Mouse (Mus musculus) erythroblast, embryonic 14.5 days (primary cell): Measurements from ENCODE around the gene Wfikkn2.

Experiments used
- GATA1 ChIP-seq: IDR thresholded peaks from 2 replicates; pipeline ENCODE4 v1.6.1; 2012; ENCODE audit warnings: low read length, inconsistent platforms, mixed read lengths
- TAL1 ChIP-seq: IDR thresholded peaks from 3 replicates; pipeline ENCODE4 v1.6.1; 2012; ENCODE audit warnings: low read length, inconsistent platforms, mixed read lengths

DNA sequence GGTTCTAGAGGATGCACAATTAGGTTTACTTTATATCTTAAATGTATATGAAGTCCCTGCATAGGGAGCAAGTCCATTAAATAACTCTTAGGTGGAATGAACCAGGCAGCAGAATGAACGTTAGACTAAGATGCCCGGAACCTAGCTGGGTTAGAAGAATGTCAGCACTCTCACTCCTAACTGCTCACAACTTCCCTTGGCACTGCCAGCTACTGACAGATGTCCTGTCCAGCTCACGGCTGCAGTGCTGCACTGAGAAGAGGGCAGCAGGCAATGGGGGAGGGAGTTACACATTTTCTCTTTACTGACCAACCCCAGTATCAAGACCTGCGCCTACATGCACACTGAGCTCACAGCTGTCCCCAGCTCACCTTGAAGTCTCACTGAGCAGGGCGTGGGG lies 41.3 kb upstream of the Wfikkn2 start:
- TF ChIP-seq TAL1 (no peak), GATA1 (no peak)
